Mouse (Mus musculus) heart, embryonic 12.5 days (tissue): ENCODE results near the gene Noc3l. TPM values are rescaled to one million over a fixed set of nuclear protein-coding genes. Genes with fewer than 3 reads are reported as not detected.

ENCODE experiments used
- ATAC-seq: fragments of 200-750 bp; cut with Nextera tagmentation; 2 replicates; pipeline ENCODE4 v1.8.0; 2017; ENCODE audit warnings: moderate TSS enrichment, moderate library complexity; ENCODE audit not compliant: insufficient number of reproducible peaks, low FRiP score
- H3K27ac ChIP-seq: fragments of 300-500 bp; sonication (generic); 2 replicates; pipeline ENCODE4 v1.5.1; 2016; ENCODE audit warnings: mild to moderate bottlenecking, moderate library complexity; ENCODE audit not compliant: poor library complexity, severe bottlenecking
- H3K27me3 ChIP-seq: fragments of 300-500 bp; sonication (generic); replicated peaks from 2 replicates; pipeline ENCODE4 v1.6.1; 2016; ENCODE audit warnings: mild to moderate bottlenecking, moderate library complexity
- H3K36me3 ChIP-seq: fragments of 300-500 bp; sonication (generic); 2 replicates; pipeline ENCODE4 v1.6.1; 2016; ENCODE audit warnings: mild to moderate bottlenecking, moderate library complexity
- H3K4me1 ChIP-seq: fragments of 300-500 bp; sonication (generic); replicated peaks from 2 replicates; pipeline ENCODE4 v1.6.1; 2016; ENCODE audit warnings: mild to moderate bottlenecking
- H3K4me2 ChIP-seq: fragments of 300-500 bp; sonication (generic); 2 replicates; pipeline ENCODE4 v1.6.1; 2016; ENCODE audit warnings: mild to moderate bottlenecking, moderate library complexity
- H3K4me3 ChIP-seq: fragments of 300-500 bp; sonication (generic); 2 replicates; pipeline ENCODE4 v1.5.1; 2016; ENCODE audit warnings: mild to moderate bottlenecking
- H3K9ac ChIP-seq: fragments of 300-500 bp; sonication (generic); 2 replicates; pipeline ENCODE4 v1.6.1; 2016; ENCODE audit warnings: mild to moderate bottlenecking, moderate library complexity
- H3K9me3 ChIP-seq: fragments of 300-500 bp; sonication (generic); replicated peaks from 2 replicates; pipeline ENCODE4 v1.6.1; 2016; ENCODE audit warnings: mild to moderate bottlenecking, moderate library complexity
- WGBS: fragments of 180-500 bp; shearing (Covaris S2); methylation state at CpG from one replicate; pipeline ENCODE4 v1.1.7; 2016; 5-methylcytosine and 5-hydroxymethylcytosine counted together
- polyA plus RNA-seq: library from polyadenylated mRNA; unstranded; fragments of >200 nt; fragmentation: Nextera tagmentation; extraction: Ambion mirVana; gene quantifications from 2 replicates; pipeline ENCODE4 v1.2.1, GENCODE M21; 2016

Gene Noc3l
- polyA plus RNA-seq, 1 experiment from 2014 or later, result 6.0 TPM

- Histone ChIP-seq H3K36me3 (peaks cover 27% of the 10 kb centered on the region), H3K4me2 (peak overlapping the region; percentile 90), H3K4me3 (peak overlapping the region; percentile 97), H3K4me1 (peaks cover 8% of the 10 kb centered on the region), H3K27me3 (no peaks in the 10 kb centered on the region), H3K27ac (no peak overlapping the region), H3K9ac (peak overlapping the region; percentile 91), H3K9me3 (no peaks in the 10 kb centered on the region)
- 45% methylated on average over 8 of the region's 8 CpGs for WGBS
- no peak for ATAC-seq
These were observed 846 bp downstream of the Noc3l start for GRCm38 (mm10) chr19:38818191-38818590.

DNA sequence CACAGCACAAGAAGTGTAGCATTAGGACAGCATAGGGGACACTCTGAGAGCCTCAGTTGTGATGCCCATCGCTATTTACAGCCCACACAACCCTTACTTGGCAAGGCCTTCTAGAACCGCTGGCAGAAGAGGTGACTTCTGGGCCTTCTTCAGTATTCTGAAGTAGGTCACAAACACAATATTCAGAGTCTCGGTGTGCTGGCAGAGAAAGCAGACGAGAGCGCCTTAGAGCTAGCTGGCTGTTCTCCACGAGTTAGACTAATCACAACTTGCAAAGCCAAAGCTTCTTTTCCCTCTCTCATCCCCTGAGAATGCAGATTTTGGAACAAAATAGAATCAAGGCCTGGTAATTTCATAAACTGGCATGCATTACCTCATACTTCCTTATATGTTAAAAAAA, 20.2 kb downstream of the Noc3l start:
- Histone ChIP-seq H3K4me3 (no peak overlapping the region), H3K9ac (no peak overlapping the region), H3K4me2 (no peak overlapping the region), H3K27me3 (no peaks in the 10 kb centered on the region), H3K36me3 (peaks cover 74% of the 10 kb centered on the region), H3K4me1 (no peaks in the 10 kb centered on the region), H3K9me3 (no peaks in the 10 kb centered on the region), H3K27ac (no peak overlapping the region)
- no peak for ATAC-seq
- WGBS, result 91% methylated on average over 6 of the region's 6 CpGs

- Histone ChIP-seq H3K4me1 (no peaks in the 10 kb centered on the region), H3K27ac (no peak overlapping the region), H3K4me2 (no peak overlapping the region), H3K9ac (no peak overlapping the region), H3K4me3 (no peak overlapping the region), H3K9me3 (no peaks in the 10 kb centered on the region), H3K36me3 (peaks cover 76% of the 10 kb centered on the region), H3K27me3 (no peaks in the 10 kb centered on the region)
- 89% methylated on average over 1 of the region's 1 CpGs for WGBS
- no peak for ATAC-seq
These were observed 20.7 kb downstream of the Noc3l start for GRCm38 (mm10) chr19:38798291-38798690.

DNA sequence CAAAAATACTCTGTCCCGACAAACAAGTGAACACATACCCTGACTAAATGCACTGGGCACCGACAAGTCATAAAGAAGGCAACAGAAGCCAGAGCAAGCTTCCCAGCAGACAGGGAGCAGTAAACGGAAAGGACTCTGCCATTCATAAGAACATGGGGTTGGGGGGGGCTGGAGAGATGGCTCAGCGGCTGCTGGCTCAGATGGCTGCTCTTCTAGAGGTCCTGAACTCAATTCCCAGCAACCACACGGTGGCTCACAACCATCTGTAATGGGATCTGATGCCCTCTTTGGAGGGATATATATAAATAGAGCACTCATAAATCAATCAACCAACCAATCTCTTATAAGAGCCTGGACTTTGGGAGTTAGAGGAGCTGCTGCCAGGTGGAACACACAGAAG, 22.5 kb downstream of the Noc3l start:
- Histone ChIP-seq H3K27me3 (no peaks in the 10 kb centered on the region), H3K36me3 (peaks cover 72% of the 10 kb centered on the region), H3K4me3 (no peak overlapping the region), H3K4me1 (no peaks in the 10 kb centered on the region), H3K9ac (no peak overlapping the region), H3K9me3 (no peaks in the 10 kb centered on the region), H3K4me2 (no peak overlapping the region), H3K27ac (no peak overlapping the region)
- WGBS, result 86% methylated on average over 5 of the region's 5 CpGs
- ATAC-seq, result no peak

- Histone ChIP-seq H3K9ac (no peak overlapping the region), H3K4me1 (no peaks in the 10 kb centered on the region), H3K36me3 (peaks cover 85% of the 10 kb centered on the region), H3K4me3 (no peak overlapping the region), H3K9me3 (no peaks in the 10 kb centered on the region), H3K27me3 (no peaks in the 10 kb centered on the region), H3K4me2 (no peak overlapping the region), H3K27ac (no peak overlapping the region)
- no peak for ATAC-seq
- 93% methylated on average over 7 of the region's 7 CpGs for WGBS
These were observed 25.4 kb downstream of the Noc3l start for GRCm38 (mm10) chr19:38793563-38794045.

- peaks cover 53% of the 10 kb centered on the region for H3K36me3 ChIP-seq
- 93% methylated on average over 6 of the region's 6 CpGs for WGBS
- no peaks in the 10 kb centered on the region for H3K9me3 ChIP-seq
- no peak overlapping the region for H3K4me3 ChIP-seq
- no peak overlapping the region for H3K4me2 ChIP-seq
- H3K4me1 ChIP-seq, result no peaks in the 10 kb centered on the region
- H3K27me3 ChIP-seq, result no peaks in the 10 kb centered on the region
- ATAC-seq, result no peak
- H3K9ac ChIP-seq, result no peak overlapping the region
- H3K27ac ChIP-seq, result no peak overlapping the region
These were observed 31.3 kb downstream of the Noc3l start for GRCm38 (mm10) chr19:38787756-38788155.

- Histone ChIP-seq H3K4me1 (no peaks in the 10 kb centered on the region), H3K36me3 (peaks cover 33% of the 10 kb centered on the region), H3K9ac (no peak overlapping the region), H3K27ac (no peak overlapping the region), H3K4me3 (no peak overlapping the region), H3K9me3 (no peaks in the 10 kb centered on the region), H3K4me2 (no peak overlapping the region), H3K27me3 (no peaks in the 10 kb centered on the region)
- WGBS, result 79% methylated on average over 9 of the region's 9 CpGs
- ATAC-seq, result no peak
These were observed 35.5 kb downstream of the Noc3l start for GRCm38 (mm10) chr19:38783542-38783941.

- Histone ChIP-seq H3K27ac (no peak overlapping the region), H3K4me3 (no peak overlapping the region), H3K27me3 (no peaks in the 10 kb centered on the region), H3K4me2 (no peak overlapping the region), H3K9ac (no peak overlapping the region), H3K36me3 (peaks cover 24% of the 10 kb centered on the region), H3K9me3 (no peaks in the 10 kb centered on the region), H3K4me1 (no peaks in the 10 kb centered on the region)
- no peak for ATAC-seq
- whole genome bisulfite sequencing, result 56% methylated on average over 2 of the region's 2 CpGs
These were observed 40.2 kb downstream of the Noc3l start for GRCm38 (mm10) chr19:38778805-38779204.

DNA sequence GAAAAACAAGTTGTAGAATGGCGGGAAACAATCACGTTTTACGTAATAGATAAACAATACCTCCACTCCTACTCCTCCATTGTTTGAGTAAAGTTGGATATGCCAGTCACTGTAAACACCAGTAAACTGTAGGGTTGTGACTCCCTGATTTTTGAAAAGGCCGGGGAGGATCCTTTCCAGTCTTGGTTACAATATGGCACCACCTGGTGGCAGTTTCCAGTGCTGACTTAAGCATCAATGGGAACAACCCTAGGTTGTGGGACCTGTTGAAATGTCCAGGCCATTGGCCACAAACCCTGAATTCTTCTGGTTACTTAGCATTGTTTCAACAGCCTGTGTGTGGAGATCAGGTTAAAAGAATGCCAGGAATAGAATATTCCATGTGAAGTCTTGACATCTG, 43.5 kb downstream of the Noc3l start:
- Histone ChIP-seq H3K9me3 (no peaks in the 10 kb centered on the region), H3K27me3 (no peaks in the 10 kb centered on the region), H3K4me2 (no peak overlapping the region), H3K4me1 (no peaks in the 10 kb centered on the region), H3K27ac (no peak overlapping the region), H3K4me3 (no peak overlapping the region), H3K9ac (no peak overlapping the region), H3K36me3 (peaks cover 15% of the 10 kb centered on the region)
- 46% methylated on average over 4 of the region's 4 CpGs for WGBS
- ATAC-seq, result no peak

DNA sequence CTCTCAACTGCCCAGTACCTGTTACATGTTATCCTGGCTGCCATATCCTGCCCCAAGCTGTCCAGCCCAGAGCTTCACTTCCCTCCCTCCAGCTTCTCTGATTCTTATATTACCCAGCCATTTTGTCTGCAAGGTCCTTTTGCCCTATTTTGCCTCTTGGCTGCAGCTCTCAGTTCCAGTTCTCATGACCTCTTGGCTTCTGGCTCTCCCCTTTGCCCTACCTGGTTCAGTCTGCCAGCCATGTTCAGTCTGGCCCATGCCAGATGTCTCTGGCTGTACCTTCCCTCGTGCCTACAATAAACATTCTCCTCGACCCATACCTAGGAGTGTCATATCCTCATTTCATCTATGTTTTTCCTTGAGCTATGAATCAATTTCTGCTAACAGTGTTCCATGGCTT, 52.7 kb downstream of the Noc3l start:
- ATAC-seq, result no peak
- no peaks in the 10 kb centered on the region for H3K27me3 ChIP-seq
- peaks cover 23% of the 10 kb centered on the region for H3K36me3 ChIP-seq
- no peak overlapping the region for H3K9ac ChIP-seq
- no peak overlapping the region for H3K4me2 ChIP-seq
- no peak overlapping the region for H3K27ac ChIP-seq
- 81% methylated on average over 2 of the region's 2 CpGs for WGBS
- H3K4me3 ChIP-seq, result no peak overlapping the region
- H3K9me3 ChIP-seq, result no peaks in the 10 kb centered on the region
- no peaks in the 10 kb centered on the region for H3K4me1 ChIP-seq

GRCm38 (mm10) chr19:38760441-38760840, 58.6 kb downstream of the Noc3l start:
- Histone ChIP-seq H3K4me1 (0 out of 2 replicates have a peak, but pooled peaks cover 8% of the 10 kb centered on the region), H3K9ac (no peak overlapping the region), H3K27me3 (no peaks in the 10 kb centered on the region), H3K4me2 (no peak overlapping the region), H3K4me3 (no peak overlapping the region), H3K27ac (no peak overlapping the region), H3K36me3 (no peaks in the 10 kb centered on the region; the same call in 1 of the 2 replicates), H3K9me3 (no peaks in the 10 kb centered on the region)
- 66% methylated on average over 3 of the region's 3 CpGs for WGBS
- ATAC-seq, result no peak
